ENCODE assay signal across 8 mouse cellular contexts in the genomic region with DNA sequence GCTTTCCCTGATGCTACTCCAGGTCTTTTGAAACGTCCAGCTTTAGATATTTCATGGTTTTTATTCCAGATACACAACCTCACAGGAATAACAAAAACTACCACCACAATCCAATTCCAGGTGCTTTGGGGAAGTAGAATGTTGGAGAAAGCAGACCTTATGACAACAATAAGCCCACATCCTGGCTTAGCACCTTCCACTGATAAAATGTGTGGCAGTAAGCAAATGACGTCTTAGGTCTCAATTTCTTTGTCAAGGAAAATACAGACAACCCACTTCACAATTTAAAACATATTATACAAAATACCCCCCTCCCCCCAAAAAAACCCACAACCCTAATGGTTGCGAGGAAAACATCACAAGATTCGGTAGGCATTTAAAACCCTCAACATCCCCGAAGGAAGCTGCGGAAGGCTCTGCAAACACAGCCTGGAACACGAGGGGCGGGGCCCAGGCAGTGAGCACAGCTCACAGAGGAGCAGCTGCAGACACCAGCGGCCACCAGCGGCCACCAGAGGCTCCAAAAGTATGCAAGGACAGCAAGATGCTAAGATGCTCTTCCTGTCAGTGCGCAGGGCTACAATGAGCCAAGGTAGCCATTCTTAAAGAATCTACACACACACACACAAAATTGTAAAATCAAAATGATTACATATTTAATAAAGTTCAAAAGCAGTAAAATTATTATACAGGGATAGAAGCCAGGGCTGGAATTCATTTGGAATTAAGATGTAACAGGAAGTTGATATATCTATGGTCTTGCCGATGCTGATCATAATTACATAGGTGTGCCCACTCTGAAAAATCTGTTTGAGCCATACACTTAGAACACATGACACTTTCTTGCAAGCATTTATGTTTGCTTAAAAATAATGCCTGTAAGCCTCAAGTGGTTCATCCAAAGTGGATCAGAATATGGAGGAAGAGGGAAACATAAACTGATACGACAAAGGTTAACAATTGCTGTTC. TPM values are rescaled to one million over a fixed set of nuclear protein-coding genes. Genes with fewer than 3 reads are reported as not detected.
DNase-seq lines count a peak whose midpoint lies in the region; ATAC-seq and TF ChIP-seq lines count a peak whose summit lies in the region.

No protein-coding gene starts in this region.

- TF ChIP-seq CTCF in heart, adult 2 months (IDR thresholded peaks at IDR 0.05) = peak; percentile 51
- peak; percentile 59 for TF ChIP-seq CTCF in intestine, postnatal 0 days (IDR thresholded peaks at IDR 0.05; ENCODE audit: low read depth)

- no peak overlapping the region for H3K4me3 ChIP-seq in heart, adult 2 months
- H3K4me3 ChIP-seq in intestine, postnatal 0 days (ENCODE audit: low read depth, low read length) = no peak overlapping the region
- 0 out of 2 replicates have a peak overlapping the region, but pooled peaks have one; percentile 4 for H3K4me3 ChIP-seq in limb, embryonic 14.5 days (replicated peaks; ENCODE audit: low read length)
- no peak overlapping the region for H3K4me3 ChIP-seq in neural tube, embryonic 11.5 days (ENCODE audit: low read depth, low read length)

- H3K4me2 ChIP-seq in intestine, postnatal 0 days (replicated peaks; ENCODE audit: low read depth) = peak overlapping the region; percentile 24; the same call in 1 of the 2 replicates
- peak overlapping the region; percentile 26; the same call in 1 of the 2 replicates for H3K4me2 ChIP-seq in limb, embryonic 14.5 days (replicated peaks; ENCODE audit: low read depth, low read length, severe bottlenecking)
- H3K4me2 ChIP-seq in neural tube, embryonic 11.5 days (ENCODE audit: low read depth) = peak overlapping the region; percentile 2; the same call in 1 of the 2 replicates

- 31% methylated on average over 13 of the region's 13 CpGs for WGBS in heart, adult 2 months
- 27% methylated on average over 13 of the region's 13 CpGs for WGBS in intestine, postnatal 0 days
- WGBS in limb, embryonic 14.5 days = 31% methylated on average over 13 of the region's 13 CpGs
- WGBS in neural tube, embryonic 11.5 days = 36% methylated on average over 13 of the region's 13 CpGs

- H3K9ac ChIP-seq in heart, adult 2 months (ENCODE audit: low read depth, low read length) = no peak overlapping the region
- H3K9ac ChIP-seq in intestine, postnatal 0 days (ENCODE audit: low read depth, low read length) = no peak overlapping the region
- no peak overlapping the region for H3K9ac ChIP-seq in limb, embryonic 14.5 days (ENCODE audit: low read depth, low read length, severe bottlenecking)
- no peak overlapping the region for H3K9ac ChIP-seq in neural tube, embryonic 11.5 days (ENCODE audit: low read length)

- intact Hi-C loops in heart, adult 2 months (cut with DNase I) = no loop called here
- intact Hi-C loops in heart, postnatal 25 days (cut with DNase I) = no loop called here

- no peak for ATAC-seq in intestine, postnatal 0 days
- peak; percentile 60; the same call in 1 of the 2 replicates for ATAC-seq in limb, embryonic 14.5 days (ENCODE audit: low FRiP score, low read depth)
- ATAC-seq in neural tube, embryonic 11.5 days (ENCODE audit: insufficient read depth, low FRiP score, low TSS enrichment) = peak; percentile 81
- no peak for ATAC-seq in monocyte, adult 5-6 weeks (replicated peaks; ENCODE audit: insufficient number of reproducible peaks, low FRiP score, low TSS enrichment, poor library complexity, severe bottlenecking)

- H3K79me2 ChIP-seq in heart, adult 2 months (replicated peaks; ENCODE audit: control insufficient read depth, insufficient read depth, low read length) = no peaks in the 10 kb centered on the region

- TF ChIP-seq EP300 in heart, adult 2 months (IDR thresholded peaks at IDR 0.05; ENCODE audit: insufficient read depth, low read depth, low read length) = no peak

- no peaks in the 10 kb centered on the region for H3K9me3 ChIP-seq in intestine, postnatal 0 days (ENCODE audit: control insufficient read depth)
- no peaks in the 10 kb centered on the region for H3K9me3 ChIP-seq in limb, embryonic 14.5 days (ENCODE audit: control insufficient read depth, low read length)
- no peaks in the 10 kb centered on the region for H3K9me3 ChIP-seq in neural tube, embryonic 11.5 days (ENCODE audit: control insufficient read depth, low read length)

- H3K4me1 ChIP-seq in heart, adult 2 months (ENCODE audit: control insufficient read depth, insufficient read depth, low read length) = no peaks in the 10 kb centered on the region
- no peaks in the 10 kb centered on the region for H3K4me1 ChIP-seq in intestine, postnatal 0 days (replicated peaks; ENCODE audit: control insufficient read depth, insufficient read depth, low read length)
- H3K4me1 ChIP-seq in limb, embryonic 14.5 days (ENCODE audit: control insufficient read depth, insufficient read depth, low read length) = no peaks in the 10 kb centered on the region
- H3K4me1 ChIP-seq in neural tube, embryonic 11.5 days (ENCODE audit: control insufficient read depth, insufficient read depth, low read length) = no peaks in the 10 kb centered on the region

- no peaks in the 10 kb centered on the region for H3K27me3 ChIP-seq in heart, adult 2 months (ENCODE audit: control insufficient read depth, insufficient read depth, low read length)
- 0 out of 2 replicates have a peak, but pooled peaks cover 4% of the 10 kb centered on the region for H3K27me3 ChIP-seq in intestine, postnatal 0 days (replicated peaks; ENCODE audit: control insufficient read depth, insufficient read depth, low read length)
- no peaks in the 10 kb centered on the region for H3K27me3 ChIP-seq in limb, embryonic 14.5 days (ENCODE audit: control insufficient read depth, insufficient read depth, low read length)
- H3K27me3 ChIP-seq in neural tube, embryonic 11.5 days (ENCODE audit: control insufficient read depth, insufficient read depth, low read length) = no peaks in the 10 kb centered on the region

- TF ChIP-seq POLR2A in heart, adult 2 months (IDR thresholded peaks at IDR 0.05; ENCODE audit: insufficient read depth, low read depth, low read length) = no peak
- TF ChIP-seq POLR2A in limb, embryonic 14.5 days (IDR thresholded peaks at IDR 0.05; ENCODE audit: borderline replicate concordance, extremely low read depth, insufficient read depth, insufficient read length) = no peak

- peak in 1 of 2 experiments; percentile 4 for DNase-seq in heart, adult 2 months
- no peak for DNase-seq in heart, postnatal 25 days (ENCODE audit: low spot score)
- DNase-seq in brain, embryonic 18.5 days (ENCODE audit: low read depth, low spot score) = peak; percentile 40
- DNase-seq in frontal cortex, postnatal 14 days (ENCODE audit: low spot score in 2 of 2) = peak; percentile 23 to 39
- DNase-seq in limb, embryonic 14.5 days (ENCODE audit: low spot score) = peak; percentile 29
- peak; percentile 76 for DNase-seq in neural tube, embryonic 11.5 days (ENCODE audit: low spot score)

- H3K36me3 ChIP-seq in heart, adult 2 months (ENCODE audit: control insufficient read depth, insufficient read depth, low read length) = no peaks in the 10 kb centered on the region
- H3K36me3 ChIP-seq in intestine, postnatal 0 days (ENCODE audit: control insufficient read depth, insufficient read depth) = no peaks in the 10 kb centered on the region
- no peaks in the 10 kb centered on the region for H3K36me3 ChIP-seq in limb, embryonic 14.5 days (ENCODE audit: control insufficient read depth, insufficient read depth, low read length)
- no peaks in the 10 kb centered on the region for H3K36me3 ChIP-seq in neural tube, embryonic 11.5 days (ENCODE audit: control insufficient read depth, insufficient read depth, low read length)

- no peak overlapping the region for H3K27ac ChIP-seq in heart, adult 2 months
- no peak overlapping the region for H3K27ac ChIP-seq in intestine, postnatal 0 days (ENCODE audit: low read depth, low read length)
- H3K27ac ChIP-seq in limb, embryonic 14.5 days (replicated peaks; ENCODE audit: low read depth, low read length) = no peak overlapping the region
- no peak overlapping the region for H3K27ac ChIP-seq in neural tube, embryonic 11.5 days (ENCODE audit: low read depth, low read length)

RNA-seq across cellular contexts. Expression of a gene that starts 10.8 kb away (rescaled TPM):
- total RNA-seq in heart, adult 2 months (2021) = under 1 TPM; 0.29 to 0.61 TPM
- 0.39 and 0.47 TPM in 2 replicates for polyA plus RNA-seq in heart, adult 2 months (2012; rRNA removed)
- under 1 TPM; 0.23 to 0.56 TPM for total RNA-seq in heart, postnatal 25 days (2021)
- 1.4 and 1.5 TPM in 2 replicates for polyA plus RNA-seq in intestine, postnatal 0 days (2015; fragmentation: Nextera tagmentation; extraction: Ambion mirVana)
- polyA plus RNA-seq in limb, embryonic 14.5 days (2012; rRNA removed) = 9.4 and 11.2 TPM in 2 replicates
- polyA plus RNA-seq in limb, embryonic 14.5 days (2014; fragmentation: Nextera tagmentation; extraction: Ambion mirVana) = 5.2 and 6.9 TPM in 2 replicates
- 9.7 and 11.0 TPM in 2 replicates for polyA plus RNA-seq in neural tube, embryonic 11.5 days (2014; fragmentation: Nextera tagmentation; extraction: Ambion mirVana)
- total RNA-seq in monocyte, adult 5-6 weeks (2017) = 0.67 to 3.5 TPM (median 2.9 TPM) in 3 replicates

Comparison
In these comparisons a context has a peak if more than half of its experiments do, and no peak if none do; other contexts are left out.
1. ATAC-seq: peak in limb, embryonic 14.5 days (single experiment) and neural tube, embryonic 11.5 days (single experiment); none in intestine, postnatal 0 days (single experiment) and monocyte, adult 5-6 weeks (single experiment).
2. Peak in every context shown above with its lines, with median percentiles within 50 percentile points of each other: H3K4me2 ChIP-seq.